Mouse (Mus musculus) stomach, embryonic 15.5 days (tissue): ENCODE data around the gene Fam71b. TPM values are rescaled to one million over a fixed set of nuclear protein-coding genes. Genes with fewer than 3 reads are reported as not detected.
"Not testable (repeated sequence)": the region's sequence is repeated elsewhere in the genome, so short reads cannot be mapped to it uniquely, and the experiment has no call there.

Experiments used
- ATAC-seq: fragments of 200-750 bp; cut with Nextera tagmentation; 2 replicates; pipeline ENCODE4 v1.8.0; 2017; ENCODE audit warnings: low read depth, moderate number of reproducible peaks, moderate TSS enrichment; ENCODE audit not compliant: insufficient read depth, low FRiP score
- H3K27ac ChIP-seq: fragments of 300-500 bp; sonication (generic); 2 replicates; pipeline ENCODE4 v1.5.1; 2015; ENCODE audit warnings: mild to moderate bottlenecking, inconsistent platforms
- H3K27me3 ChIP-seq: fragments of 300-500 bp; sonication (generic); replicated peaks from 2 replicates; pipeline ENCODE4 v1.6.1; 2015; ENCODE audit warnings: inconsistent platforms
- H3K36me3 ChIP-seq: fragments of 300-500 bp; sonication (generic); 2 replicates; pipeline ENCODE4 v1.6.1; 2015; ENCODE audit warnings: inconsistent platforms
- H3K4me1 ChIP-seq: fragments of 300-500 bp; sonication (generic); 2 replicates; pipeline ENCODE4 v1.6.1; 2015; ENCODE audit warnings: inconsistent platforms
- H3K4me2 ChIP-seq: fragments of 300-500 bp; sonication (generic); 2 replicates; pipeline ENCODE4 v1.6.1; 2015; ENCODE audit warnings: mild to moderate bottlenecking, inconsistent platforms
- H3K4me3 ChIP-seq: fragments of 300-500 bp; sonication (generic); replicated peaks from 2 replicates; pipeline ENCODE4 v1.5.1; 2015; ENCODE audit warnings: inconsistent platforms
- H3K9ac ChIP-seq: fragments of 300-500 bp; sonication (generic); 2 replicates; pipeline ENCODE4 v1.6.1; 2015; ENCODE audit warnings: inconsistent platforms
- H3K9me3 ChIP-seq: fragments of 300-500 bp; sonication (generic); 2 replicates; pipeline ENCODE4 v1.6.1; 2016; ENCODE audit warnings: inconsistent platforms
- WGBS: fragments of 180-500 bp; shearing (Covaris S2); methylation state at CpG from one replicate; pipeline ENCODE4 v1.1.7; 2015; 5-methylcytosine and 5-hydroxymethylcytosine counted together
- polyA plus RNA-seq: library from polyadenylated mRNA; unstranded; fragments of >200 nt; fragmentation: Nextera tagmentation; extraction: Ambion mirVana; gene quantifications from 2 replicates; pipeline ENCODE4 v1.2.1, GENCODE M21; 2015

Fam71b gene
- polyA plus RNA-seq, 1 experiment from 2014 or later: not detected

DNA sequence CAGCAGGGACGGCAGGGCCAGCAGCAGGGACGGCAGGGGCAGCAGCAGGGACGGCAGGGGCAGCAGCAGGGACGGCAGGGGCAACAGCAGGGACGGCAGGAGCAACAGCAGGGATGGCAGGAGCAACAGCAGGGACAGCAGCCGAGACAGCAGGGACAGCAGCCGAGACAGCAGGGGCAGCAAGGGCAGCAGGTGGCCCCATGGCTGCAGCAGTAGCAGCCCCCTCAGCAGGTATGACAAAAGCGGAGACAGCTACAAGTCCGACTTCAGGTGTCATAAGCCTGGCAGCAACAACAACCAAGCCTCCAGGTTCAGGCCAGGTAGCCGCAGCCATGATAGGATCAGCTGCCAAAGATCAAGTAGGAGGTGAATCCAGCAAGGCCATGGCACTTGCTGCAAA lies 10.4 kb downstream of the Fam71b start:
- Histone ChIP-seq H3K9me3 (no peaks in the 10 kb centered on the region), H3K27me3 (no peaks in the 10 kb centered on the region), H3K9ac (no peak overlapping the region), H3K4me2 (no peak overlapping the region), H3K27ac (no peak overlapping the region), H3K4me3 (no peak overlapping the region), H3K36me3 (no peaks in the 10 kb centered on the region), H3K4me1 (no peaks in the 10 kb centered on the region)
- 58% methylated on average over 10 of the region's 10 CpGs for WGBS
- ATAC-seq: no peak

- no peaks in the 10 kb centered on the region for H3K4me1 ChIP-seq
- no peaks in the 10 kb centered on the region for H3K9me3 ChIP-seq
- no peak overlapping the region for H3K27ac ChIP-seq
- no peak overlapping the region for H3K4me2 ChIP-seq
- H3K4me3 ChIP-seq: no peak overlapping the region
- H3K36me3 ChIP-seq: no peaks in the 10 kb centered on the region
- H3K27me3 ChIP-seq: no peaks in the 10 kb centered on the region
- H3K9ac ChIP-seq: no peak overlapping the region
- peak; percentile 60; the same call in 1 of the 2 replicates for ATAC-seq
- WGBS: 42% methylated on average over 2 of the region's 2 CpGs
Observed at GRCm38 (mm10) chr11:46410018-46410563, 13.7 kb downstream of the Fam71b start.

GRCm38 (mm10) chr11:46418438-46418837 lies 22.1 kb downstream of the Fam71b start:
- no peak overlapping the region for H3K4me2 ChIP-seq
- H3K36me3 ChIP-seq: no peaks in the 10 kb centered on the region
- H3K27me3 ChIP-seq: no peaks in the 10 kb centered on the region
- no peak for ATAC-seq
- 35% methylated on average over 1 of the region's 1 CpGs for WGBS
- H3K27ac ChIP-seq: no peak overlapping the region
- no peak overlapping the region for H3K4me3 ChIP-seq
- no peaks in the 10 kb centered on the region for H3K4me1 ChIP-seq
- H3K9me3 ChIP-seq: no peaks in the 10 kb centered on the region
- no peak overlapping the region for H3K9ac ChIP-seq

DNA sequence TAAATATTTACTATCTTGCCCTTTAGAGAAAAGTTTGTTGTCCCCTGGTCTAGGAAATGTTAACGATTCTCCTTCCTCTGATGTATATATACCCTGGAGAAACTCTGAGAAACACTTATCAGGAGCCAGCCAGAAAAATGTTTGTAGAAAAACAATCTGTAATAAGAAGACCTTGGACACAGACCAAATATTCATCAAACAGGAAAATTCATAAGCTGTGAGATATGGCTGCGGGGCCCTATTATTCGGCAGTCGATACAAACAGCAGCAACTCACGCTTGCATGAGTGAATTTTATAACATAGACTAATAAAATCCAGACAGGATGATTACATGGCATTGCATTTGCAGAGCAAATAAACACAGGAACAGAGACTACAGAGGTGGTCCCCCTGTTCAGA lies 22.5 kb downstream of the Fam71b start:
- Histone ChIP-seq H3K27me3 (no peaks in the 10 kb centered on the region), H3K4me1 (no peaks in the 10 kb centered on the region), H3K9me3 (no peaks in the 10 kb centered on the region), H3K27ac (no peak overlapping the region), H3K4me2 (no peak overlapping the region), H3K36me3 (no peaks in the 10 kb centered on the region), H3K9ac (no peak overlapping the region), H3K4me3 (no peak overlapping the region)
- 73% methylated on average over 5 of the region's 5 CpGs for WGBS
- ATAC-seq: no peak

DNA sequence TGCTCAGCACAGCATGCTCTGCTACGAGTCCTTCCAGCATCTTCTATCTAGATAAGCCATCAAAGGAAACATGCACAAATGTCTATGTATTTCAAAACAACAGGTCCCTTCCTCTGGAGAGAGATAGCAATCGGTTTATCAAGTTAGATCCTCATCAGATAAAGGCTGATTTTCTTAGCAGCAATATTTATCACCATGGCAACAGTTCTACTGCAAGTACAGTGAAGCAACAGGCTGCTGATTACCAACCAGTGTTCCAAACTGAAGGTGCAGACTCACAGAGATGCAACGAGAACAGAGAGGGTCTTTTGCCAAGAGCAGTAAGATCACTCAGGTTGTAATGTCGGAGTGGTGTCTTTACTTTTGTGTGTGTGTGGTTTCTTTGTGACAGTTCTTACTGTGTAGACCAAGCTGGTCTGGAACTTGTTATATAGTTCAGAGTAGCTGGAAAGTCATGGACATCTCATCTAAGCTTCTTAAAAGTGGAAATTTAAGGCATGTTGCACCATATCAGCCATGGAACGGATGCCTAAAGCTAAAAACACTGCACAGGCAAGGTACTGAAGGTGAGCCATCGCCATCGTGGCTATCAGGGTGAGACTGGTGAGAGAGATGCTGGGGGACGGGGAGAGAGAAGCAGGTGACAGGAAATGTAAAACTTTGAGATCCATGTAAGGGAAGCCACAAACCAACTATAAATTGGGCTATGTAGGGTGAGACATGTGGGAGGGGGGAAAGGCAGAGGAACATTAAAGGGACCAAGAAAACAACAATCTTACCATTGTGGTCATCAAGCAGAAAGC lies 24.9 kb downstream of the Fam71b start:
- Histone ChIP-seq H3K27me3 (no peaks in the 10 kb centered on the region), H3K4me3 (no peak overlapping the region), H3K4me1 (no peaks in the 10 kb centered on the region), H3K36me3 (no peaks in the 10 kb centered on the region), H3K4me2 (no peak overlapping the region), H3K27ac (no peak overlapping the region), H3K9ac (no peak overlapping the region), H3K9me3 (no peaks in the 10 kb centered on the region)
- WGBS: 73% methylated on average over 8 of the region's 8 CpGs
- no peak for ATAC-seq

GRCm38 (mm10) chr11:46428131-46428530 lies 31.8 kb downstream of the Fam71b start:
- ATAC-seq, H3K27ac ChIP-seq, H3K4me3 ChIP-seq, H3K9me3 ChIP-seq, H3K27me3 ChIP-seq, H3K4me2 ChIP-seq, H3K4me1 ChIP-seq, H3K9ac ChIP-seq, H3K36me3 ChIP-seq: not testable (repeated sequence)
- 44% methylated on average over 4 of the region's 4 CpGs for WGBS

DNA sequence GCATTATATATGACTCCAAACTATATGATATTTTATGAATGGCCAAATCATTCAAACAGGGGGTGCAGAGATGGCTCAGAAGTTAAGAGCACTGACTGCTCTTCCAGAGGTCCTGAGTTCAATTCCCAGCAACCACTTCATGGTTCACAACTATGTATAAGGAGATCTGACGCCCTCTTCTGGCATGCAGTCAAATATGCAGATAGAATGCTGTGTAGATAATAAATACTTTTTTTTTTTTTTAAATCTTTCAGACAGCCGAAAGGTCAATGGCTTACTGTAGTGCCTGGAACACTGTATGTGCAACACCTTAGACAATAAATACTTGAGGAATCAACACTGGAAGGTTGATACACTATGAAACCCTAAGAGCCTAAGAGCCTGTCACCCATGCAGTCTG lies 33.8 kb downstream of the Fam71b start:
- Histone ChIP-seq H3K27me3 (no peaks in the 10 kb centered on the region), H3K27ac (no peak overlapping the region), H3K36me3 (no peaks in the 10 kb centered on the region), H3K4me3 (no peak overlapping the region), H3K9me3 (no peaks in the 10 kb centered on the region), H3K4me1 (no peaks in the 10 kb centered on the region), H3K9ac (no peak overlapping the region), H3K4me2 (no peak overlapping the region)
- 90% methylated on average over 2 of the region's 2 CpGs for WGBS
- ATAC-seq: no peak

- no peak overlapping the region for H3K4me3 ChIP-seq
- no peaks in the 10 kb centered on the region for H3K4me1 ChIP-seq
- no peak overlapping the region for H3K9ac ChIP-seq
- no peaks in the 10 kb centered on the region for H3K9me3 ChIP-seq
- no peaks in the 10 kb centered on the region for H3K36me3 ChIP-seq
- 18% methylated on average over 3 of the region's 3 CpGs for WGBS
- no peaks in the 10 kb centered on the region for H3K27me3 ChIP-seq
- peak; percentile 60 for ATAC-seq
- no peak overlapping the region for H3K27ac ChIP-seq
- no peak overlapping the region for H3K4me2 ChIP-seq
Observed at GRCm38 (mm10) chr11:46431129-46431528, 34.8 kb downstream of the Fam71b start.

GRCm38 (mm10) chr11:46435363-46435762 lies 39.0 kb downstream of the Fam71b start:
- H3K9me3 ChIP-seq: no peaks in the 10 kb centered on the region
- H3K4me3 ChIP-seq: no peak overlapping the region
- no peak overlapping the region for H3K9ac ChIP-seq
- ATAC-seq: no peak
- no peak overlapping the region for H3K27ac ChIP-seq
- H3K4me2 ChIP-seq: no peak overlapping the region
- no peaks in the 10 kb centered on the region for H3K27me3 ChIP-seq
- H3K36me3 ChIP-seq: 0 out of 2 replicates have a peak, but pooled peaks cover 4% of the 10 kb centered on the region
- 0 out of 2 replicates have a peak, but pooled peaks cover 2% of the 10 kb centered on the region for H3K4me1 ChIP-seq

DNA sequence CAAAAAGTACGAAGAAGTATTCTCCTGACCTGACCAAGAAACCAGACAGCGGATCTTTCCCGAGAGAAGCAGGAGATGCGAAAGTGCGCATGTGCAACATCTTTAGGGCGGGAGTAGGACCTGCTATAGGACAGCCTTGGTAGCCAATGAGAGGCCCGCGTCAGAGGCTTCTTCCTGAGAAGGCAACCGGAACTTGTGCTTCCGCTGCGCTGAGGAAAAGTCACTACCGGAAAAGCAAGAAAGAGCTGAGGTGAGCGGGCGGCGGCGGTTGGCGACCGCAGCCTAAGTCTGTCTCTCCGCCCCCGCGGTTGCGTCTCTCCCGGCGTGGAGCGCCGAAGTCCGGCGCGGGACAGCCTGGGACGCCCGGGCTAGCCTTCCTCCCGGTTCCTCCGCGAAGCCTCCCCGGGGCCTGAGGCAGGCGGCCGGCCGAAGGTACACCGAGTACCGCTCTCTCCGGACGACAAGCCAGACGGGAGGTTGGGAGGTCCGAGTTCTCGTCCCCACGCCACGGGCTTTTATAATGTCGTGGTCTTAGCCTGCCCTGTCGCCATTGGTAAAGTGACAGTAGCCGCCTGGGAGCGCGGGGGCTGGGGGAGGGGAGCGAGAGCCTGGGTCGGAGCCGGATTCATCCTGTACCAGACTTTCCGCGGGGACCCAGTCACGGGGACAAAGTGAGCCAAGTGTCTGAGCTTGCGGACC lies 40.5 kb downstream of the Fam71b start, which contains the start of gene Med7:
Gene Med7 (plus strand): TSS at position 166 of the 699 bp plus-strand sequence.
- H3K4me2 ChIP-seq: peak within 1 kb of the TSS; percentile 77
- H3K9me3 ChIP-seq: no peaks in the 10 kb centered on the region
- H3K9ac ChIP-seq: peak within 1 kb of the TSS; percentile 95
- peak within 1 kb of the TSS; percentile 95 for H3K27ac ChIP-seq
- under 1% methylated on average over 58 of the region's 59 CpGs for WGBS
- no peaks in the 10 kb centered on the region for H3K27me3 ChIP-seq
- H3K36me3 ChIP-seq: peaks cover 12% of the 10 kb centered on the region; the same call in 1 of the 2 replicates
- peak; percentile 99 for ATAC-seq
- peak within 1 kb of the TSS; percentile 97 for H3K4me3 ChIP-seq
- 0 out of 2 replicates have a peak, but pooled peaks cover 2% of the 10 kb centered on the region for H3K4me1 ChIP-seq

DNA sequence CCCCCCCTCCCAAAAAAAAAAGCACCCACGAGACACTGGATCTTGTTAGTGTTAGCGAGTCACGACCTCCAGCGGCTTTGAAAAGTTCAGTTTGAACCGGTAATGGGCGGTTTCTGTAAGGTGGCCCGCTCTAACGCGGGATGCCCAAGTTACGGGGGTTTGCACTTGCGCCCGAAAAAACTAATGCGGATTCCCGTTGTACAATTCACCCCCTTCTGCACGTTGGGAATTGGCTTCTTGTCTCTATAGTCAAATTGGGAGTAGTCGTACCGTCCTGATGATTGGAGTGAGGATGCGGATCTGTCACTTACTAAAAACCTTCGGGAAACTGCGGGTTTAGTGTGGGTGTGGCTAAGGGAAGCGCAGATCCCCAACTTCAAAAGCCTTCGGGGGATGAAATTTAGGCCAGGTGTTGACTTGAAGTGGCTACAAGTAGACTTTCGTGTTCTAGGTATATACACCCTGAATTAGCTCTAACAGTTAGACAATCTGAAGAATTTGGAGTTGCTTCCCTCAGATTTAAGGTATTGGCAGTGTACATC lies 41.2 kb downstream of the Fam71b start:
- Histone ChIP-seq H3K4me3 (peak overlapping the region; percentile 97), H3K9me3 (no peaks in the 10 kb centered on the region), H3K9ac (peak overlapping the region; percentile 95), H3K27me3 (no peaks in the 10 kb centered on the region), H3K27ac (peak overlapping the region; percentile 95), H3K4me1 (0 out of 2 replicates have a peak, but pooled peaks cover 2% of the 10 kb centered on the region), H3K36me3 (peaks cover 14% of the 10 kb centered on the region; the same call in 1 of the 2 replicates), H3K4me2 (peak overlapping the region; percentile 77)
- no peak for ATAC-seq
- 1% methylated on average over 23 of the region's 23 CpGs for WGBS
